Mouse (Mus musculus) limb, embryonic 12.5 days (tissue): ENCODE results near the gene Lifr. TPM values are rescaled to one million over a fixed set of nuclear protein-coding genes. Genes with fewer than 3 reads are reported as not detected.
A peak's percentile ranks its signal among the peaks of the same experiment; 100 is the strongest.

Experiments used
- ATAC-seq: fragments of 200-750 bp; cut with Nextera tagmentation; 2 replicates; pipeline ENCODE4 v1.8.0; 2017; ENCODE audit warnings: low read depth, moderate TSS enrichment; ENCODE audit not compliant: insufficient number of reproducible peaks, insufficient read depth, low FRiP score, low TSS enrichment
- H3K27ac ChIP-seq: fragments of 300-500 bp; sonication (generic); 2 replicates; pipeline ENCODE4 v1.5.1; 2016; ENCODE audit warnings: mild to moderate bottlenecking, moderate library complexity
- H3K27me3 ChIP-seq: fragments of 300-500 bp; sonication (generic); 2 replicates; pipeline ENCODE4 v1.6.1; 2016; ENCODE audit warnings: mild to moderate bottlenecking, moderate library complexity
- H3K36me3 ChIP-seq: fragments of 300-500 bp; sonication (generic); 2 replicates; pipeline ENCODE4 v1.6.1; 2016; ENCODE audit warnings: mild to moderate bottlenecking, moderate library complexity
- H3K4me1 ChIP-seq: fragments of 300-500 bp; sonication (generic); replicated peaks from 2 replicates; pipeline ENCODE4 v1.6.1; 2016
- H3K4me2 ChIP-seq: fragments of 300-500 bp; sonication (generic); 2 replicates; pipeline ENCODE4 v1.6.1; 2016; ENCODE audit warnings: mild to moderate bottlenecking, moderate library complexity
- H3K4me3 ChIP-seq: fragments of 300-500 bp; sonication (generic); replicated peaks from 2 replicates; pipeline ENCODE4 v1.5.1; 2016; ENCODE audit warnings: mild to moderate bottlenecking
- H3K9ac ChIP-seq: fragments of 300-500 bp; sonication (generic); replicated peaks from 2 replicates; pipeline ENCODE4 v1.6.1; 2016; ENCODE audit warnings: mild to moderate bottlenecking, moderate library complexity
- H3K9me3 ChIP-seq: fragments of 300-500 bp; sonication (generic); 2 replicates; pipeline ENCODE4 v1.6.1; 2016; ENCODE audit warnings: mild to moderate bottlenecking, moderate library complexity
- WGBS: fragments of 180-500 bp; shearing (Covaris S2); methylation state at CpG from one replicate; pipeline ENCODE4 v1.1.7; 2016; 5-methylcytosine and 5-hydroxymethylcytosine counted together
- polyA plus RNA-seq: library from polyadenylated mRNA; unstranded; fragments of >200 nt; fragmentation: Nextera tagmentation; extraction: Ambion mirVana; gene quantifications from 2 replicates; pipeline ENCODE4 v1.2.1, GENCODE M21; 2016

Gene Lifr
- polyA plus RNA-seq, 1 experiment from 2014 or later, result 15.8 TPM

- under 1% methylated on average over 86 of the region's 116 CpGs for WGBS
- peaks cover 24% of the 10 kb centered on the region for H3K4me1 ChIP-seq
- peak overlapping the region; percentile 83 for H3K27ac ChIP-seq
- peak overlapping the region; percentile 86 for H3K9ac ChIP-seq
- no peaks in the 10 kb centered on the region for H3K9me3 ChIP-seq
- no peaks in the 10 kb centered on the region for H3K27me3 ChIP-seq
- H3K36me3 ChIP-seq, result 0 out of 2 replicates have a peak, but pooled peaks cover 4% of the 10 kb centered on the region
- peak; percentile 90 for ATAC-seq
- H3K4me2 ChIP-seq, result peak overlapping the region; percentile 79
- peak overlapping the region; percentile 80 for H3K4me3 ChIP-seq
Measured at GRCm38 (mm10) chr15:7129127-7129943, 38.9 kb downstream of the Lifr start.

- Histone ChIP-seq H3K36me3 (0 out of 2 replicates have a peak, but pooled peaks cover 4% of the 10 kb centered on the region), H3K9ac (peak overlapping the region; percentile 86), H3K27ac (no peak overlapping the region; the same call in 1 of the 2 replicates), H3K4me1 (peaks cover 24% of the 10 kb centered on the region), H3K9me3 (no peaks in the 10 kb centered on the region), H3K4me2 (peak overlapping the region; percentile 79), H3K27me3 (no peaks in the 10 kb centered on the region), H3K4me3 (peak overlapping the region; percentile 80)
- WGBS, result 1% methylated on average over 16 of the region's 16 CpGs
- no peak for ATAC-seq
Measured at GRCm38 (mm10) chr15:7129944-7130287, 39.5 kb downstream of the Lifr start.

- peaks cover 24% of the 10 kb centered on the region for H3K4me1 ChIP-seq
- H3K27ac ChIP-seq, result no peak overlapping the region
- ATAC-seq, result no peak
- no peaks in the 10 kb centered on the region for H3K9me3 ChIP-seq
- WGBS, result 26% methylated on average over 7 of the region's 7 CpGs
- peak overlapping the region; percentile 79 for H3K4me2 ChIP-seq
- peak overlapping the region; percentile 80 for H3K4me3 ChIP-seq
- peak overlapping the region; percentile 86 for H3K9ac ChIP-seq
- H3K36me3 ChIP-seq, result 0 out of 2 replicates have a peak, but pooled peaks cover 4% of the 10 kb centered on the region
- H3K27me3 ChIP-seq, result no peaks in the 10 kb centered on the region
Measured at GRCm38 (mm10) chr15:7130691-7131225, 40.3 kb downstream of the Lifr start.

GRCm38 (mm10) chr15:7132741-7133140 lies 42.3 kb downstream of the Lifr start:
- Histone ChIP-seq H3K4me2 (no peak overlapping the region), H3K36me3 (0 out of 2 replicates have a peak, but pooled peaks cover 4% of the 10 kb centered on the region), H3K9ac (no peak overlapping the region), H3K4me1 (peaks cover 23% of the 10 kb centered on the region), H3K27me3 (no peaks in the 10 kb centered on the region), H3K27ac (no peak overlapping the region), H3K9me3 (no peaks in the 10 kb centered on the region), H3K4me3 (no peak overlapping the region)
- no peak for ATAC-seq
- WGBS, result 54% methylated on average over 13 of the region's 13 CpGs

GRCm38 (mm10) chr15:7134454-7135052 lies 44.1 kb downstream of the Lifr start:
- Histone ChIP-seq H3K9me3 (no peaks in the 10 kb centered on the region), H3K36me3 (0 out of 2 replicates have a peak, but pooled peaks cover 4% of the 10 kb centered on the region), H3K4me1 (peaks cover 24% of the 10 kb centered on the region), H3K4me2 (no peak overlapping the region), H3K27me3 (no peaks in the 10 kb centered on the region), H3K9ac (no peak overlapping the region), H3K4me3 (no peak overlapping the region), H3K27ac (no peak overlapping the region)
- no peak for ATAC-seq
- WGBS, result 62% methylated on average over 11 of the region's 11 CpGs

- Histone ChIP-seq H3K4me3 (no peak overlapping the region), H3K9me3 (no peaks in the 10 kb centered on the region), H3K9ac (no peak overlapping the region), H3K36me3 (0 out of 2 replicates have a peak, but pooled peaks cover 4% of the 10 kb centered on the region), H3K4me2 (no peak overlapping the region), H3K27me3 (no peaks in the 10 kb centered on the region), H3K4me1 (peaks cover 16% of the 10 kb centered on the region), H3K27ac (no peak overlapping the region)
- no peak for ATAC-seq
- WGBS, result 74% methylated on average over 6 of the region's 6 CpGs
Measured at GRCm38 (mm10) chr15:7135982-7136562, 45.7 kb downstream of the Lifr start.

GRCm38 (mm10) chr15:7136912-7137311 lies 46.5 kb downstream of the Lifr start:
- Histone ChIP-seq H3K4me3 (no peak overlapping the region), H3K9ac (no peak overlapping the region), H3K9me3 (no peaks in the 10 kb centered on the region), H3K4me2 (no peak overlapping the region), H3K27me3 (no peaks in the 10 kb centered on the region), H3K4me1 (peaks cover 9% of the 10 kb centered on the region; the same call in 1 of the 2 replicates), H3K36me3 (0 out of 2 replicates have a peak, but pooled peaks cover 4% of the 10 kb centered on the region), H3K27ac (no peak overlapping the region)
- WGBS, result 92% methylated on average over 10 of the region's 10 CpGs
- ATAC-seq, result no peak

- Histone ChIP-seq H3K9ac (no peak overlapping the region), H3K9me3 (no peaks in the 10 kb centered on the region), H3K4me1 (peaks cover 9% of the 10 kb centered on the region; the same call in 1 of the 2 replicates), H3K4me3 (no peak overlapping the region), H3K27ac (no peak overlapping the region), H3K4me2 (no peak overlapping the region), H3K36me3 (0 out of 2 replicates have a peak, but pooled peaks cover 3% of the 10 kb centered on the region), H3K27me3 (no peaks in the 10 kb centered on the region)
- ATAC-seq, result no peak
- 75% methylated on average over 12 of the region's 12 CpGs for WGBS
Measured at GRCm38 (mm10) chr15:7137607-7138006, 47.2 kb downstream of the Lifr start.

- no peaks in the 10 kb centered on the region for H3K27me3 ChIP-seq
- no peaks in the 10 kb centered on the region for H3K36me3 ChIP-seq
- H3K4me1 ChIP-seq, result peaks cover 10% of the 10 kb centered on the region; the same call in 1 of the 2 replicates
- 0 out of 2 replicates have a peak, but pooled peaks have one; percentile 24 for ATAC-seq
- H3K4me2 ChIP-seq, result no peak overlapping the region
- no peak overlapping the region for H3K4me3 ChIP-seq
- no peak overlapping the region for H3K27ac ChIP-seq
- H3K9me3 ChIP-seq, result no peaks in the 10 kb centered on the region
- 95% methylated on average over 14 of the region's 14 CpGs for WGBS
- H3K9ac ChIP-seq, result no peak overlapping the region
Measured at GRCm38 (mm10) chr15:7138471-7138870, 48.1 kb downstream of the Lifr start.

- ATAC-seq, result no peak
- Histone ChIP-seq H3K9ac (no peak overlapping the region), H3K4me1 (peaks cover 27% of the 10 kb centered on the region), H3K9me3 (no peaks in the 10 kb centered on the region), H3K27ac (no peak overlapping the region), H3K36me3 (no peaks in the 10 kb centered on the region), H3K4me3 (no peak overlapping the region), H3K4me2 (no peak overlapping the region), H3K27me3 (no peaks in the 10 kb centered on the region)
- 88% methylated on average over 7 of the region's 7 CpGs for WGBS
Measured at GRCm38 (mm10) chr15:7140322-7140721, 49.9 kb downstream of the Lifr start.

GRCm38 (mm10) chr15:7141246-7141645 lies 50.8 kb downstream of the Lifr start:
- H3K4me1 ChIP-seq, result peaks cover 28% of the 10 kb centered on the region
- no peak overlapping the region for H3K4me3 ChIP-seq
- H3K36me3 ChIP-seq, result no peaks in the 10 kb centered on the region
- ATAC-seq, result no peak
- H3K27me3 ChIP-seq, result no peaks in the 10 kb centered on the region
- H3K9ac ChIP-seq, result no peak overlapping the region
- H3K9me3 ChIP-seq, result no peaks in the 10 kb centered on the region
- no peak overlapping the region for H3K27ac ChIP-seq
- no peak overlapping the region for H3K4me2 ChIP-seq
- 82% methylated on average over 13 of the region's 13 CpGs for WGBS
